Mouse (Mus musculus) kidney, adult 11 months (tissue): ENCODE data around the gene Cfap74.

Source experiments
- DNase-seq: peaks from one replicate; pipeline ENCODE4 v3.0.0; 2022

Cfap74 gene

DNA sequence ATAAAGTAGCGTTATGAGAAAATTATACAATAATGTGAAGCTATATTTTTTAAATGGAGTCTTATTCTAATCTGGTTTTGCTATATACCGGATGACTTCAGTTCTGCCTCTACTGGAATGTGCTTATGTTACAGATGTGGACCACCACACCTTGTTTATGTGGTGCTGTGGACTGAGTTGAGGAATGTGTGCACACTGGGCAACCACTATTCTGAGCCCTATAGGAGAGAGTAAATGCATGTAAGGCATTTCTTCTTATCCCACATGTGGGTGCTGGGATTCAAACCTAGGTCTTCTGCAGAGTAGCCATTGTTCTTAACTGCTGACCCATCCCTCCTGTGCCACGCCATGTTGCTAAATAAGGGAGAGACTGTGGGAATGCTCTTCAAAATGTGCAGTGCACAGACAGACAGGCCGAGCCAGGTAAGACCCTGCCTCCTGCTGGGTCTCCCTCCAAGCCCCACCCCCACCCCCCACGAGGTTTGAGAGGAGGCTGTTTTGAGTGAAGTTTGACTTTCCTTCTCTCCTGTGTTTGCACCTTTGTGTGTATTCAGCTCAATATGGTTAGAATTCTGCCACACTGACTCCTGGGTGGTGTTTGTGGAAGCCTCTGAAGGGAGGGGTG lies 96.8 kb downstream of the Cfap74 start:
- no peak for DNase-seq

DNA sequence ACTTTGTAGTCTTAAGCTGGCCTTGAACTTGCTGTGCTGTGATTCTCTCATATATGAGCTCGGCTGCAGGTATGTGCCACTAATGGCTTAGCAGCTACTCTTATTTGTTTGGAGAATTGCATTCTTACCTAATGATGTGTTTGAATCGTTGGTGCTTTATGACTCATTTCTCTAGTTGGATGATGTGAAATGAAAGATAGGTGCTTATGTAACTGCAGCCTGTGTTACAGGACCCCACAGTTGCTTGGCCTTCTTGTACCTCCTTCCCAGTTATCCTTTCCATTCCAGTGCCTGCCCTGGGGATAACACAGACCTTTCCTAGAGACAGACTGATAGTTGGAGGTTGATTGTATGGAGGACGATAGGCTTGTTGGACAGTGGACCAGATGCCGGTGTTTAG lies 99.6 kb downstream of the Cfap74 start:
- DNase-seq = no peak

DNA sequence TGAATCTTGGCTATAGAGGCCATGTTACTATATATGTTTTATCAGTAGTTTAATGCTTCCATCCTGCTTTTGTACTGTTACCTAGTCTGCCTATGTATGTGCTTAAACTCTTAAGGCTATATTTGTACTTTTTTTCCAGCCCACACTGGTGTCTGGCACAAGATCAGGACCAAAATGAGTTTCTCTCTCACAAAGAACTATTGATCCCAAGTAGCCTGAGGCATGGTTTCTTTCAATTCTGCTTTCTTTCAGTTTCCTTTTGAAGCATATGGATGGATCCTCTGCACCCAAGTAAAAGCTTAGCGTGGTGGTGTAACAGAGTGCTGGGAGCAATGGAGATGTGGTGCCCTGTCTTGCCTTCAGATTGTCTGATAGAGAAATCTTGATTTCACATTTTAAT lies 102.0 kb downstream of the Cfap74 start:
- no peak for DNase-seq

DNA sequence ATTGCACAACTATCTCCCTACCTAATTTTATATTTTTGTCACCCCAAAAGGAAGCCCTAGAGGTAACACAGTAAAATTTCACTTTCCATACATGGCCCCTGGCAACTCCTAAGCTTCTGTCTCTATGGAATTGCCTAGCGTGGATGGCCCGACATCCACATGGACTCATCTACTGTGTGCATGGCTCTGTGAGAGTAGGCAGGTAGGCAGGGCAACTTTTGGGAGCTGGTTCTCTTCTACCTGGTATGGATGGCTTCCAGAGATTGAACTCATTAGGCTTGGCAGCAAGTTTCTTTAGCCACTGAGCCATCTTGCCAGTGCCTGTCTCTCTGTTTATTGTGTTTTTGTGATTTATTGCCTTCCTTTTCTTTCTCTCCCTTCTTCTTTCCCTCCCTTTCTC lies 105.8 kb downstream of the Cfap74 start:
- no peak for DNase-seq
